Mouse (Mus musculus) left cerebral cortex, postnatal 4 days (tissue): ENCODE results near the gene Anxa11. TPM values are rescaled to one million over a fixed set of nuclear protein-coding genes. Genes with fewer than 3 reads are reported as not detected.
"Not testable (repeated sequence)": the region's sequence is repeated elsewhere in the genome, so short reads cannot be mapped to it uniquely, and the experiment has no call there.

ENCODE experiments used
- DNase-seq: peaks from one replicate; pipeline ENCODE4 v3.0.0-alpha.2; 2022
- intact Hi-C: fragments of 180-260 bp; cut with DNase I; formaldehyde crosslinking; loops from one replicate; pipeline ENCODE4 v1.15.1; 2025
- total RNA-seq, 2 experiments: library from RNA; stranded (reverse); gene quantifications; 2 replicates each; pipeline ENCODE4 v1.2.3; 2021

Gene Anxa11
- total RNA-seq, 2 experiments from 2014 or later = 7.3 to 9.2 TPM

- intact Hi-C loops = no loop called here
- DNase-seq = no peak
Measured at GRCm38 (mm10) chr14:25866384-25866783, 24.4 kb downstream of the Anxa11 start.

- intact Hi-C loops = no loop called here
- DNase-seq = no peak
Measured at GRCm38 (mm10) chr14:25866832-25867231, 24.9 kb downstream of the Anxa11 start.

GRCm38 (mm10) chr14:25867834-25868233 is 25.9 kb downstream of the Anxa11 start:
- no peak for DNase-seq
- intact Hi-C loops = no loop called here

- intact Hi-C loops = no loop called here
- no peak for DNase-seq
Measured at GRCm38 (mm10) chr14:25868706-25869105, 26.8 kb downstream of the Anxa11 start.

GRCm38 (mm10) chr14:25869135-25869878 is 27.4 kb downstream of the Anxa11 start:
- DNase-seq = no peak
- intact Hi-C loops = no loop called here

GRCm38 (mm10) chr14:25872461-25873415 is 30.8 kb downstream of the Anxa11 start:
- intact Hi-C loops = no loop called here
- DNase-seq = peak; percentile 79

GRCm38 (mm10) chr14:25876640-25877039 is 34.7 kb downstream of the Anxa11 start:
- DNase-seq, intact Hi-C loops: not testable (repeated sequence)

GRCm38 (mm10) chr14:25881769-25882168 is 39.8 kb downstream of the Anxa11 start:
- intact Hi-C loops, DNase-seq: not testable (repeated sequence)

GRCm38 (mm10) chr14:25885886-25886285 is 43.9 kb downstream of the Anxa11 start:
- DNase-seq, intact Hi-C loops: not testable (repeated sequence)

- intact Hi-C loops, DNase-seq: not testable (repeated sequence)
Measured at GRCm38 (mm10) chr14:25894566-25894965, 52.6 kb downstream of the Anxa11 start.

GRCm38 (mm10) chr14:25895686-25896085 is 53.7 kb downstream of the Anxa11 start:
- DNase-seq, intact Hi-C loops: not testable (repeated sequence)

- intact Hi-C loops, DNase-seq: not testable (repeated sequence)
Measured at GRCm38 (mm10) chr14:25903000-25903399, 61.0 kb downstream of the Anxa11 start, which contains the start of gene Plac9a. TSS of gene Plac9a (minus strand) at chr14:25903100.

- peak; percentile 1 for DNase-seq
- intact Hi-C loops = not testable (repeated sequence)
Measured at GRCm38 (mm10) chr14:25905243-25905642, 63.3 kb downstream of the Anxa11 start.

GRCm38 (mm10) chr14:25907272-25907671 is 65.3 kb downstream of the Anxa11 start:
- DNase-seq, intact Hi-C loops: not testable (repeated sequence)

- intact Hi-C loops, DNase-seq: not testable (repeated sequence)
Measured at GRCm38 (mm10) chr14:25908976-25909375, 67.0 kb downstream of the Anxa11 start.

- intact Hi-C loops, DNase-seq: not testable (repeated sequence)
Measured at GRCm38 (mm10) chr14:25918427-25919170, 76.6 kb downstream of the Anxa11 start.

GRCm38 (mm10) chr14:25926814-25927561 is 85.0 kb downstream of the Anxa11 start:
- DNase-seq, intact Hi-C loops: not testable (repeated sequence)

- DNase-seq, intact Hi-C loops: not testable (repeated sequence)
Measured at GRCm38 (mm10) chr14:25927562-25927881, 85.6 kb downstream of the Anxa11 start, which contains the start of gene Tmem254a. TSS of gene Tmem254a (minus strand) at chr14:25927672.
